Mouse (Mus musculus): ENCODE measurements at regions not wholly inside any gene's neighbourhood (a gene's known extent, or its start where the extent isn't known, plus 50 kb on each side); places are given as distances from the start of the nearest gene placed in this dataset.

GRCm38 (mm10) chr1:95448962-95449558 lies 135.6 kb downstream of the Fam174a start:
- TF ChIP-seq POLR2A (IDR thresholded peaks at IDR 0.05; ENCODE audit: insufficient read depth, low read depth, low read length) (no peak), CTCF (IDR thresholded peaks at IDR 0.05; ENCODE audit: insufficient read depth, low read depth, low read length) (no peak)
